Mouse (Mus musculus) midbrain, embryonic 14.5 days (tissue): ENCODE measurements around the gene Pard3b. TPM values are rescaled to one million over a fixed set of nuclear protein-coding genes. Genes with fewer than 3 reads are reported as not detected.

ENCODE experiments used
- ATAC-seq: fragments of 200-750 bp; cut with Nextera tagmentation; 2 replicates; pipeline ENCODE4 v1.8.0; 2017; ENCODE audit warnings: moderate number of reproducible peaks, moderate library complexity; ENCODE audit not compliant: low FRiP score, low TSS enrichment
- DNase-seq: peaks from one replicate; pipeline ENCODE4 v3.0.0-alpha.2; 2015
- H3K27ac ChIP-seq: fragments of 300-500 bp; sonication (generic); replicated peaks from 2 replicates; pipeline ENCODE4 v1.5.1; 2014; ENCODE audit warnings: mild to moderate bottlenecking, low read depth, low read length, moderate library complexity
- H3K27me3 ChIP-seq: fragments of 300-500 bp; sonication (generic); 2 replicates; pipeline ENCODE4 v1.6.1; 2014; ENCODE audit warnings: low read length, control low read depth, mixed read lengths; ENCODE audit not compliant: control insufficient read depth, insufficient read depth
- H3K36me3 ChIP-seq: fragments of 300-500 bp; sonication (generic); 2 replicates; pipeline ENCODE4 v1.6.1; 2014; ENCODE audit warnings: low read length, control low read depth; ENCODE audit not compliant: control insufficient read depth, insufficient read depth
- H3K4me1 ChIP-seq: fragments of 300-500 bp; sonication (generic); 2 replicates; pipeline ENCODE4 v1.6.1; 2014; ENCODE audit warnings: mild to moderate bottlenecking, antibody characterized with exemption, low read length, control low read depth; ENCODE audit not compliant: control insufficient read depth, insufficient read depth
- H3K4me2 ChIP-seq: fragments of 300-500 bp; sonication (generic); 2 replicates; pipeline ENCODE4 v1.6.1; 2014; ENCODE audit warnings: mild to moderate bottlenecking, low read length, moderate library complexity
- H3K4me3 ChIP-seq: fragments of 300-500 bp; sonication (generic); replicated peaks from 2 replicates; pipeline ENCODE4 v1.5.1; 2014; ENCODE audit warnings: low read depth, low read length
- H3K9ac ChIP-seq: fragments of 300-500 bp; sonication (generic); replicated peaks from 2 replicates; pipeline ENCODE4 v1.6.1; 2014; ENCODE audit warnings: mild to moderate bottlenecking, low read length, moderate library complexity
- H3K9me3 ChIP-seq: fragments of 300-500 bp; sonication (generic); 2 replicates; pipeline ENCODE4 v1.6.1; 2016; ENCODE audit warnings: low read length, control low read depth, mixed read lengths; ENCODE audit not compliant: control insufficient read depth
- WGBS: fragments of 180-500 bp; shearing (Covaris S2); extraction: QIAGEN DNeasy Blood & Tissue Kit; methylation state at CpG from one replicate; pipeline ENCODE4 v1.1.7; 2014; 5-methylcytosine and 5-hydroxymethylcytosine counted together
- polyA plus RNA-seq: library from polyadenylated mRNA; unstranded; fragments of >200 nt; fragmentation: Nextera tagmentation; extraction: Ambion mirVana; gene quantifications from 2 replicates; pipeline ENCODE4 v1.2.1, GENCODE M21; 2014

Gene Pard3b
- polyA plus RNA-seq, 1 experiment from 2014 or later = 7.8 TPM

DNA sequence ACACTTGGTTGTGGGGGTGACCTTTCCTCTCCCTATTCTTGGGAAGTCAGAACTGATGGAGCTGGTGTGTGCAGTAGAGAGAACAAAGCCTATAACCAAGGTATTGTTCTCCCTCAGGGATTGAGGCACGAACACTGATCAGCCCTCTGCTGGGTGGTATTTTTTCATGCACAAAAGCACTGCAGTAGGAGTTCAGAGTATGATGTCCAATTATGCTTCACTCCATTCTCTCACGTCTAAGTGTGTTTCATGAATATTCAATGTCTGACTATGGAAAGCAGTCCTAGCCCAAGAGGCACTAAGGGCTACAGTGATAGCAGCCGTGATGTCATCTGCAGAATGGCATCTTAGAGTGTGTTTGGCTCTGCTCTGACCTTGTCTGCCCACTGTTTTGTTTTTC lies 359.1 kb downstream of the Pard3b start:
- Histone ChIP-seq H3K27me3 (no peaks in the 10 kb centered on the region), H3K9me3 (no peaks in the 10 kb centered on the region), H3K4me3 (no peak overlapping the region), H3K4me1 (peaks cover 5% of the 10 kb centered on the region), H3K27ac (no peak overlapping the region), H3K9ac (no peak overlapping the region), H3K4me2 (no peak overlapping the region), H3K36me3 (no peaks in the 10 kb centered on the region)
- DNase-seq (peak; percentile 31), ATAC-seq (no peak)
- WGBS = 8% methylated on average over 3 of the region's 3 CpGs

DNA sequence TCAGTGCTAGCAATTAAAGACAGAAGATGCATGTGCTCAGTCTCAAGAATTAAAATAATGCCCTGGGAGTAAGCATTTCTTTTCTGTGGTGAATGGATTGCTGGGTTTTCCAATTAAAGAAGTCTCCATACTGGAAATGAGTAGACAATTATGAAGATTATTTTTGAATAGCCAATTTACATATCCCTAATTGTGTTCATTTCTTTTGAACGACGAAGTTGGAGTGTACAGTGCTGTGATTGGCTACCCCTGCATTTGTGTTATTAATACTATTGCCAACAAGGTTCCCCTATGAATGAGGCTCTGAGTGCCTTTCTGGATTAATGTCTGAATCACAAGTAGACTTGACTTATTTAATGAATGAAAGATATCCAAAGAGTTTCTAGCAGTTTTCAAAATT lies 370.2 kb downstream of the Pard3b start:
- H3K4me2 ChIP-seq = no peak overlapping the region
- no peaks in the 10 kb centered on the region for H3K4me1 ChIP-seq
- no peaks in the 10 kb centered on the region for H3K27me3 ChIP-seq
- DNase-seq (no peak), ATAC-seq (no peak)
- H3K9ac ChIP-seq = no peak overlapping the region
- no peaks in the 10 kb centered on the region for H3K36me3 ChIP-seq
- no peak overlapping the region for H3K27ac ChIP-seq
- H3K4me3 ChIP-seq = no peak overlapping the region
- 78% methylated on average over 2 of the region's 2 CpGs for WGBS
- H3K9me3 ChIP-seq = no peaks in the 10 kb centered on the region

DNA sequence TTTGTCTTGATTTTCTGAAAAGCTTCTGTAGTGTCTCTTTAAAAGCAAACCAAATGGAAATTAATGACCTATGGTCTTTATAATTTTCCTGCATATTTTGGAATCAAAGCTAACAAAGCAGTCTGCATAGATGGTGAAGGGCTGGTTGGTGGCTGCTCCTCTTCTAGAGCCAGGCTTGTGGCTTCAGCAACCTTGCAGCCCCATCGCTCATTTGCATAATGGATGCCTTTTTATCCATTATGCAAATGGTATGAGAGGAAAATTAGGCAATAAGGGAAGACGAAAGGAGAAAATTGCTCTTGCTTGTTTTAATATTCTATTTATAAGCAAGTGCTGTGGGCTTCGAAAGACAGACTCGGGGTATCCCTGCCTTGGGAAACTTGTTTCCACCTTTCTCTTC lies 373.1 kb downstream of the Pard3b start:
- H3K36me3 ChIP-seq = no peaks in the 10 kb centered on the region
- no peaks in the 10 kb centered on the region for H3K9me3 ChIP-seq
- peak; percentile 29 for DNase-seq
- no peak for ATAC-seq
- no peaks in the 10 kb centered on the region for H3K4me1 ChIP-seq
- H3K4me3 ChIP-seq = no peak overlapping the region
- 80% methylated on average over 4 of the region's 4 CpGs for WGBS
- no peak overlapping the region for H3K27ac ChIP-seq
- H3K4me2 ChIP-seq = no peak overlapping the region
- no peak overlapping the region for H3K9ac ChIP-seq
- H3K27me3 ChIP-seq = no peaks in the 10 kb centered on the region

DNA sequence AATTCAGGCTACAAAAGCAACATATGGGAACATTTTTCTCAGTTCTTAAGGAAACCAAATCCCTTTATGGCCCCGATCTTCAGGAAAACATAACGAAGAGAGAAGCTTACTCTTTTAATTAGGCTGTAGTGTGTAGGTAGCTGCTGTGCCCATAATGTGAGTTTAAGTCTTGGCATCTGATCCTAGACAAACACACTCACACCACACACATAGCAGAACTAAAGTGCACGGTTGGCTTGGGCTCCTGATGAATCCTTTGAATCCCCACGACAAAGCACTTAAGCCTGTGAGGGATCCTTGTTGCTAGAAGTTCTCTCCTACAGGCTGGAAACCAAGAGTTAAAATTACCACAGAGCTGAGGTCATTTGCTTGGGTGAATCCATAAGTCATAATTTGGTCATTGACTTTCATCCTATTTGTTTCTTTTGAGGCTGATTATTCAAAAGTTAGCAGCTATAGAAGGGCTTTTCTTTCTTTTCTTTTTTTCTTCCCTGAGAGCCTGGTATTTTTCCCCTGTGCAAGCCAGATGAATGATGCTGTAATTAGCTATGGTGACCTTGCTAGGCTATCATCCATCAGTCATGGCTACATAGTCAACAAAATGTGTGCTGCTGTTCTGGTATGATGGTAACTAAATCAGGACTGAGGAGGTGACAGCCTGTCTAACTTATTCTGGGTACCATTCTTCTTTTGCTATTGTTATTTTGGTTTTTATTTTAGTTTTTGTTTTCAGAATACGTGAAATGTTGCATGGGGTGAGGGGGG lies 378.1 kb downstream of the Pard3b start:
- ATAC-seq = no peak
- Histone ChIP-seq H3K9me3 (no peaks in the 10 kb centered on the region), H3K4me3 (no peak overlapping the region), H3K27me3 (no peaks in the 10 kb centered on the region), H3K9ac (no peak overlapping the region), H3K36me3 (no peaks in the 10 kb centered on the region), H3K4me1 (no peaks in the 10 kb centered on the region), H3K4me2 (no peak overlapping the region), H3K27ac (no peak overlapping the region)
- no peak for DNase-seq
- 23% methylated on average over 5 of the region's 5 CpGs for WGBS

DNA sequence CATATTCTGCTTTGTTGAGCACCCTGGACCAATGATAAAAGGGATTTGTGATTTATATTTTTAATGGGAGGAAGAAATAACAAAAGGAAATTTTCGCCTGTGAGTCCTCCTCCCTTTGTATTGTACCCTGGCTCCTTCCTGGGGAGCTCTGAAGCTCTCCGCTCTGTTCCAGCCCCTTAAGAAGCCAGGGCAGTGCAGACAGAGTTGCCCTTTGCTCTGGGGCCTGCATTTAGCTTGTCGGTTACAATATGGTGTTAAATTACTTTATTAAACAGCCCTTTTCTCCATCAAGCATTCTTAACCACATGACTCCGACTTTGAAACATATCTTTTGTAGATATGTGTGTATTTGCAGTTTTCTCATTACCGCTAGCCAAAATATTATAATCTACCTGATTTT lies 379.7 kb downstream of the Pard3b start:
- Histone ChIP-seq H3K4me2 (no peak overlapping the region), H3K9me3 (no peaks in the 10 kb centered on the region), H3K27me3 (no peaks in the 10 kb centered on the region), H3K4me1 (no peaks in the 10 kb centered on the region), H3K4me3 (no peak overlapping the region), H3K36me3 (no peaks in the 10 kb centered on the region), H3K27ac (no peak overlapping the region), H3K9ac (no peak overlapping the region)
- 37% methylated on average over 5 of the region's 5 CpGs for WGBS
- no peak for ATAC-seq
- no peak for DNase-seq

DNA sequence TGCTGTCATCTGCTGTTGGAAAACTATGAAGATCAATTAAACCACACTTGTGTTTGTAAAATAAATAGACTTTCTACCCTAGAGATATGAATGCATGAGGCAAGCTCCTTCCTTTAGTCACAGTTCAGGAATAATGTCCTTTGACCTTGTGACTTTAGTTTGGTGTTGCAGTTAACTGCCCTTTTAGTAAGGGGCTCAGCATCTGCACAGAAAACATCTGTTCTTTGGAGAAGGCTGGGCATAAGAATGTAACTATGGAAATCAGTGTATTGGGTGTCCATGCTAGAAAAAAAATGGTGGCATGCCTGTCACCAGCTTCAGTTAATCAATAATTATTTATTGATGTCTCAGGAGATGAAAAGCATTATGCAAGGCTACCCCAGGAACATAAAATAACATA lies 381.1 kb downstream of the Pard3b start:
- DNase-seq (no peak), ATAC-seq (no peak)
- Histone ChIP-seq H3K9ac (no peak overlapping the region), H3K9me3 (no peaks in the 10 kb centered on the region), H3K27me3 (no peaks in the 10 kb centered on the region), H3K4me1 (no peaks in the 10 kb centered on the region), H3K36me3 (no peaks in the 10 kb centered on the region), H3K4me3 (no peak overlapping the region), H3K27ac (no peak overlapping the region), H3K4me2 (no peak overlapping the region)

DNA sequence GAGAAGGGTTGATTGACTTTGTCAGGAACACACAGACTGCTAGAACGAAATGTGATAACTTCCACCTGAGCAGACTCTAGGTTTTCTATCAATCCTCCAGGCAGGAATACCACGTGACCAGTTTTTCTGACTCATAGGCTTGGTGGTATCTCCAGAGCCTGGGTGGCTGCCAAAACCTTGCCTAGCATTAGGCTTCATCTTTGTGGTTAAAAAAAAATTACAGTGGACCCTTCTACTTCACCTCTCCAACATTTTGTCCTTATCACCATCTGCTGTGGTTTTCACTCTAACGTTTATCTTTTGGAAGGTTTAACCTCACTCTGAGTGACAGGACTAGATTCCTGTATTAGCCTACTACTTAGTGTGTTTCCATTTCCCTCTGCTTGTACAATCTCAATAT lies 403.1 kb downstream of the Pard3b start:
- Histone ChIP-seq H3K9me3 (no peaks in the 10 kb centered on the region), H3K4me3 (no peak overlapping the region)
- WGBS = 91% methylated on average over 3 of the region's 3 CpGs

DNA sequence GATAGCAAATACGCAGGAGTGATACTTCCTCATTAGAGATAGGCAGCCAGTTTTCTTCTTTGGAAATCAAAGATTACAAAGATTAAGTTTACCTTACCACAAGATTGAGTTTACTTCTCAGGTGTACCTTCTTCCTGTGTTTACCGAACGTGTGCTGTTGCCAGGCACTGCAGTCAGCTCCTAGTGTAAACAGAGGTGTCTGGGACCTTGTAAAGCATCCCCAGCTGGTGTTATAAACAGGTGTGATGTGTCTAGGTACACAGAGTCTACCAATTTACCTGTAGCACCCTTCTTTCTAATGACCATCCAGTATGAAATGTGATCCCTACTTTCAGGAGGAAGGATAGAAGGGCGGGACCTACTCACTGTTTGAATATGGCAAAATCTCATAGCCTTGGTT lies 410.0 kb downstream of the Pard3b start:
- ATAC-seq = no peak
- Histone ChIP-seq H3K27me3 (no peaks in the 10 kb centered on the region; the same call in 1 of the 2 replicates), H3K9ac (no peak overlapping the region), H3K9me3 (no peaks in the 10 kb centered on the region), H3K4me3 (no peak overlapping the region), H3K4me1 (peaks cover 9% of the 10 kb centered on the region; the same call in 1 of the 2 replicates), H3K36me3 (no peaks in the 10 kb centered on the region), H3K4me2 (no peak overlapping the region), H3K27ac (no peak overlapping the region)
- 90% methylated on average over 4 of the region's 4 CpGs for WGBS
- no peak for DNase-seq

More for the DNA sequence above, 403.1 kb downstream of the Pard3b start:
- Histone ChIP-seq H3K9ac (no peak overlapping the region), H3K27ac (no peak overlapping the region), H3K4me1 (no peaks in the 10 kb centered on the region), H3K36me3 (no peaks in the 10 kb centered on the region), H3K27me3 (no peaks in the 10 kb centered on the region), H3K4me2 (no peak overlapping the region)
- ATAC-seq (no peak), DNase-seq (no peak)

DNA sequence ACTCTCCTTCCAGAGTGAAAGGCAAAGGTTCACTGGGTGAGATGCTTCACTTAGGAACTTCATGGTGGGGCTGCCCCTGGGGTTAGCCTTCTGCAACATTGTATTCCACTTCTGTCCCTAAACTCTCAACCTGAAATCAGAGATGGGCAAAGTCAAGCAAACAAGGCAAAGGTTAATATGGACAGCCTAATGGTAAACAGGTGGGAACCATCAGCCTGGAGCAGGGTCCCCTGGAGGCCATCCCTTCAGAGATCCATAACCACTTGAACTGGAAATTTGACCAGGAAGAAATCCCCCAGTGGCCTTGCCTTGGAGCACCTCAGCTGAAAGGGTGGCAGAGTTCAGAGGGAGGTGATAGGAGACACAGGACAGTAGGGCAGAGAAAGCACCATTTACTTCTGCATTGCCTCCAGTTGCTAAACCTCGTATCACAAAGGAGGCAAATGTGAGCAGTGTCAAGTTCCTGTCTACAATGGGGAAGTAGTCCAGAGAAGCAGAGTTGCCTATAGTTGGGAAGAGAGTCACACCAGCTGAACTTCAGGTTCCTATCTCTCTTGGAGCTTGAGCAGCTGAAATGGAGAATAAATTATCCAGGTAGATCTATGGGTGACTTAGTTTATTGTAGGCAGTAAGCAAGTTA lies 412.7 kb downstream of the Pard3b start:
- H3K27ac ChIP-seq = no peak overlapping the region
- ATAC-seq = no peak
- no peaks in the 10 kb centered on the region for H3K36me3 ChIP-seq
- no peaks in the 10 kb centered on the region; the same call in 1 of the 2 replicates for H3K27me3 ChIP-seq
- no peak overlapping the region for H3K4me2 ChIP-seq
- H3K4me1 ChIP-seq = peaks cover 9% of the 10 kb centered on the region; the same call in 1 of the 2 replicates
- 60% methylated on average over 1 of the region's 1 CpGs for WGBS
- H3K9ac ChIP-seq = no peak overlapping the region
- H3K9me3 ChIP-seq = no peaks in the 10 kb centered on the region
- no peak overlapping the region for H3K4me3 ChIP-seq
- DNase-seq = no peak
